Mouse (Mus musculus): ENCODE data around the gene Wfdc9.

GRCm38 (mm10) chr2:164600179-164600578, 56.2 kb downstream of the Wfdc9 start:
- TF ChIP-seq CTCF (IDR thresholded peaks at IDR 0.05) (peak; percentile 24), EP300 (IDR thresholded peaks at IDR 0.05; ENCODE audit: insufficient read depth, low read depth, low read length) (no peak)
